Mouse (Mus musculus) myocyte (in vitro differentiated cells): ENCODE measurements at regions not wholly inside any gene's neighbourhood (a gene's known extent, or its start where the extent isn't known, plus 50 kb on each side); places are given as distances from the start of the nearest gene placed in this dataset.

Experiments
- H3K27me3 ChIP-seq: one replicate; pipeline ENCODE4 v1.6.1; 2011; ENCODE audit not compliant: control insufficient read depth, insufficient read depth, insufficient read length
- H3K36me3 ChIP-seq: one replicate; pipeline ENCODE4 v1.6.1; 2011; ENCODE audit not compliant: control insufficient read depth, insufficient read depth
- H3K4me2 ChIP-seq: one replicate; pipeline ENCODE4 v1.6.1; 2011; ENCODE audit warnings: low read depth, control low read depth
- H3K4me3 ChIP-seq: one replicate; pipeline ENCODE4 v1.5.1; 2011; ENCODE audit warnings: mild to moderate bottlenecking, control low read depth, moderate library complexity
- H3K79me2 ChIP-seq: one replicate; pipeline ENCODE4 v1.6.1; 2011; ENCODE audit not compliant: control insufficient read depth, insufficient read depth
- H3ac ChIP-seq: one replicate; pipeline ENCODE4 v1.6.1; 2011; ENCODE audit not compliant: control insufficient read depth, insufficient read length
- CEBPB ChIP-seq: IDR thresholded peaks from 2 replicates; pipeline ENCODE4 v1.6.1; 2011; ENCODE audit warnings: mild to moderate bottlenecking, moderate library complexity; ENCODE audit not compliant: poor library complexity, insufficient read depth, severe bottlenecking
- E2F4 ChIP-seq: IDR thresholded peaks from one replicate; pipeline ENCODE4 v1.6.1; 2011; ENCODE audit warnings: mild to moderate bottlenecking, control low read depth, moderate library complexity; ENCODE audit not compliant: insufficient read depth
- MAX ChIP-seq: IDR thresholded peaks from one replicate; pipeline ENCODE4 v1.6.1; 2011; ENCODE audit warnings: low read depth, mild to moderate bottlenecking, control low read depth
- MYOD1 ChIP-seq, 3 experiments: IDR thresholded peaks; one replicate each; pipeline ENCODE4 v1.6.1; 2011; ENCODE audit warnings: control low read depth in 2 of 3, low read depth in 2 of 3, mild to moderate bottlenecking in 2 of 3, moderate library complexity in 1 of 3; ENCODE audit not compliant: insufficient read length in 2 of 3, control insufficient read depth in 1 of 3
- MYOG ChIP-seq, 3 experiments: IDR thresholded peaks; one replicate each; pipeline ENCODE4 v1.6.1; 2011; ENCODE audit warnings: control low read depth in 2 of 3, low read depth in 2 of 3, mild to moderate bottlenecking in 2 of 3; ENCODE audit not compliant: insufficient read length in 2 of 3, control insufficient read depth in 1 of 3, insufficient read depth in 1 of 3
- POLR2A ChIP-seq: IDR thresholded peaks from one replicate; pipeline ENCODE4 v1.6.1; 2011; ENCODE audit warnings: low read depth, mild to moderate bottlenecking, control low read depth, moderate library complexity; ENCODE audit not compliant: insufficient read length
- POLR2AphosphoS2 ChIP-seq: IDR thresholded peaks from one replicate; pipeline ENCODE4 v1.6.1; 2011; ENCODE audit warnings: low read depth, control low read depth; ENCODE audit not compliant: insufficient read length
- REST ChIP-seq: IDR thresholded peaks from one replicate; pipeline ENCODE4 v1.6.1; 2011; ENCODE audit warnings: mild to moderate bottlenecking, control low read depth, moderate library complexity; ENCODE audit not compliant: insufficient read depth, insufficient read length
- SRF ChIP-seq: IDR thresholded peaks from one replicate; pipeline ENCODE4 v1.6.1; 2011; ENCODE audit warnings: low read depth; ENCODE audit not compliant: control insufficient read depth, insufficient read length
- TCF12 ChIP-seq: IDR thresholded peaks from one replicate; pipeline ENCODE4 v1.6.1; 2011; ENCODE audit warnings: mild to moderate bottlenecking, control low read depth; ENCODE audit not compliant: poor library complexity, insufficient read depth, severe bottlenecking
- TCF3 ChIP-seq: IDR thresholded peaks from one replicate; pipeline ENCODE4 v1.6.1; 2011; ENCODE audit warnings: low read depth, control low read depth; ENCODE audit not compliant: insufficient read length
- USF1 ChIP-seq: IDR thresholded peaks from one replicate; pipeline ENCODE4 v1.6.1; 2011; ENCODE audit warnings: low read depth, mild to moderate bottlenecking, control low read depth, moderate library complexity

GRCm38 (mm10) chr11:24286129-24287108, 208.6 kb downstream of the Bcl11a start:
- H3K27me3 ChIP-seq: no peaks in the 10 kb centered on the region
- no peak overlapping the region for H3K4me3 ChIP-seq
- H3K36me3 ChIP-seq: no peaks in the 10 kb centered on the region
- no peak for TF ChIP-seq SRF
- no peak for TF ChIP-seq CEBPB
- TF ChIP-seq TCF12: no peak
- no peaks in the 10 kb centered on the region for H3K79me2 ChIP-seq
- H3ac ChIP-seq: no peak overlapping the region
- H3K4me2 ChIP-seq: no peak overlapping the region

GRCm38 (mm10) chr11:24293209-24293608, 215.4 kb downstream of the Bcl11a start:
- Histone ChIP-seq H3K27me3 (no peaks in the 10 kb centered on the region), H3K4me2 (no peak overlapping the region), H3ac (no peak overlapping the region), H3K79me2 (no peaks in the 10 kb centered on the region), H3K4me3 (no peak overlapping the region), H3K36me3 (no peaks in the 10 kb centered on the region)
- no peak for TF ChIP-seq USF1
- TF ChIP-seq MYOD1 (IDR thresholded peaks at IDR 0.05; ENCODE audit: control insufficient read depth in 1 of 3, insufficient read length in 2 of 3, low read depth in 2 of 3): no peak
- no peak for TF ChIP-seq REST
- TF ChIP-seq TCF3: no peak
- TF ChIP-seq SRF: no peak
- no peak for TF ChIP-seq TCF12
- no peak for TF ChIP-seq CEBPB
- no peak for TF ChIP-seq MYOG (IDR thresholded peaks at IDR 0.05; ENCODE audit: control insufficient read depth in 1 of 3, insufficient read depth in 1 of 3, insufficient read length in 2 of 3, low read depth in 2 of 3)
- TF ChIP-seq POLR2AphosphoS2: no peak
- TF ChIP-seq E2F4: no peak
- no peak for TF ChIP-seq MAX
- TF ChIP-seq POLR2A: no peak

GRCm38 (mm10) chr11:24293860-24294531, 216.1 kb downstream of the Bcl11a start:
- Histone ChIP-seq H3K4me3 (no peak overlapping the region), H3ac (no peak overlapping the region), H3K36me3 (no peaks in the 10 kb centered on the region), H3K27me3 (no peaks in the 10 kb centered on the region), H3K79me2 (no peaks in the 10 kb centered on the region), H3K4me2 (no peak overlapping the region)
- TF ChIP-seq REST (no peak), MYOD1 (IDR thresholded peaks at IDR 0.05; ENCODE audit: control insufficient read depth in 1 of 3, insufficient read length in 2 of 3, low read depth in 2 of 3) (no peak), TCF12 (no peak)

- Histone ChIP-seq H3K4me2 (no peak overlapping the region), H3K36me3 (no peaks in the 10 kb centered on the region), H3ac (no peak overlapping the region), H3K79me2 (no peaks in the 10 kb centered on the region), H3K27me3 (no peaks in the 10 kb centered on the region), H3K4me3 (no peak overlapping the region)
- TF ChIP-seq TCF12 (no peak), USF1 (no peak), POLR2A (no peak), MYOG (IDR thresholded peaks at IDR 0.05; ENCODE audit: control insufficient read depth in 1 of 3, insufficient read depth in 1 of 3, insufficient read length in 2 of 3, low read depth in 2 of 3) (no peak), E2F4 (no peak), MYOD1 (IDR thresholded peaks at IDR 0.05; ENCODE audit: control insufficient read depth in 1 of 3, insufficient read length in 2 of 3, low read depth in 2 of 3) (no peak), TCF3 (no peak)
Measured at GRCm38 (mm10) chr11:24296893-24297624, 219.2 kb downstream of the Bcl11a start.

GRCm38 (mm10) chr11:24297763-24298162, 219.9 kb downstream of the Bcl11a start:
- H3K36me3 ChIP-seq: no peaks in the 10 kb centered on the region
- no peak overlapping the region for H3ac ChIP-seq
- no peak for TF ChIP-seq CEBPB
- no peak for TF ChIP-seq REST
- TF ChIP-seq TCF12: no peak
- no peak for TF ChIP-seq TCF3
- no peak for TF ChIP-seq MAX
- TF ChIP-seq USF1: no peak
- TF ChIP-seq SRF: no peak
- no peak for TF ChIP-seq MYOG (IDR thresholded peaks at IDR 0.05; ENCODE audit: control insufficient read depth in 1 of 3, insufficient read depth in 1 of 3, insufficient read length in 2 of 3, low read depth in 2 of 3)
- TF ChIP-seq POLR2A: no peak
- TF ChIP-seq POLR2AphosphoS2: no peak
- no peak for TF ChIP-seq MYOD1 (IDR thresholded peaks at IDR 0.05; ENCODE audit: control insufficient read depth in 1 of 3, insufficient read length in 2 of 3, low read depth in 2 of 3)
- no peak for TF ChIP-seq E2F4
- H3K4me2 ChIP-seq: no peak overlapping the region
- no peaks in the 10 kb centered on the region for H3K79me2 ChIP-seq
- H3K4me3 ChIP-seq: no peak overlapping the region
- no peaks in the 10 kb centered on the region for H3K27me3 ChIP-seq
